Mouse (Mus musculus): ENCODE results near the gene Sh3d19. TPM values are rescaled to one million over a fixed set of nuclear protein-coding genes. Genes with fewer than 3 reads are reported as not detected.

Sh3d19 gene
- polyA plus RNA-seq, 1 experiment from 2014 or later = 26.7 TPM

DNA sequence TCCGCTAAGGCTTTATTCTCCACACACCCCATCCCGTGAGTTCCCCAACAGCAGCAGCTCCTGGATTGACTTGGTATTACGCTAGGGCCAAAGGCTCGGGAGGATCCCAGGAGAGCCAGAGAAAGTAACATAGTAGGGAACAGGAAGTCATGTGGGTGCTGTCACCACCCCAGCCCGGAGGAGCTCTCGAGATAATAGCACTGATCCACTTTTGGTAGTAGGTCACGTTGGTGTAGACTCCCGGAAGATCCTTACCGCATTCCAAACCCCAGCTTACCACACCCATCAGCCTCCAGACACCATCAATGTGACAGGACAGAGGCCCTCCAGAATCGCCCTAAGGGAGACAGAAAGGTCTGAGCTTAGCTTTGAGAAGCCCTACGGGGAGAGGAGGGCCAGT lies 22.8 kb downstream of the Sh3d19 start:
- Histone ChIP-seq H3K9ac (ENCODE audit: low read length) (no peak overlapping the region), H3K27me3 (ENCODE audit: control insufficient read depth, insufficient read depth, low read depth, low read length) (no peaks in the 10 kb centered on the region), H3K9me3 (ENCODE audit: control insufficient read depth, low read length) (no peaks in the 10 kb centered on the region), H3K4me3 (ENCODE audit: low read length) (no peak overlapping the region), H3K4me1 (replicated peaks; ENCODE audit: control insufficient read depth, insufficient read depth, low read length) (no peaks in the 10 kb centered on the region; the same call in 1 of the 2 replicates), H3K36me3 (ENCODE audit: control insufficient read depth, insufficient read depth, low read length) (no peaks in the 10 kb centered on the region), H3K4me2 (ENCODE audit: low read depth, low read length) (no peak overlapping the region), H3K27ac (ENCODE audit: low read length) (no peak overlapping the region)
- WGBS = 57% methylated on average over 11 of the region's 11 CpGs
- no peak for ATAC-seq (ENCODE audit: low read depth)

DNA sequence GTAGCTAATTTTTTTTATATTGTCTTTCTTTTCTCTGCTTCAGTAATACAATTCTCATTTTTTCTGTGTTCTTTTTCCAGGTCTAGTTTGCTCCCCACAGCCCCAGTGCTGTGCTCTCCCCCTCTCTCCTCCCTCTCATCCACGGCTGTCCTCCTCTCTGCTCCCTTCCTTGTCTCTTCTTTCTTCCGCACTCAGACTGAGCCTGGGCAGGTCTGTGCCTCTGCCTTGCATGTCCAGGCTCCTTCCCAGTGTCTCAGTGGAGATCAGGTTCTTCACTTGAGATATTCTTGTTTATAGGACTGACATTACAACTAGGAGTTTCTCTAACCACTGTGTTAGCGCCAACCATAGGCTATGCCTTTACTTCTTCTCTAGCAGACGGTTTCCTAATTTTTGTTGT lies 23.7 kb downstream of the Sh3d19 start:
- 78% methylated on average over 4 of the region's 4 CpGs for WGBS
- H3K9me3 ChIP-seq (ENCODE audit: control insufficient read depth, low read length) = no peaks in the 10 kb centered on the region
- no peak overlapping the region for H3K27ac ChIP-seq (ENCODE audit: low read length)
- H3K27me3 ChIP-seq (ENCODE audit: control insufficient read depth, insufficient read depth, low read depth, low read length) = no peaks in the 10 kb centered on the region
- no peak overlapping the region for H3K4me3 ChIP-seq (ENCODE audit: low read length)
- no peak for ATAC-seq (ENCODE audit: low read depth)
- no peaks in the 10 kb centered on the region; the same call in 1 of the 2 replicates for H3K4me1 ChIP-seq (replicated peaks; ENCODE audit: control insufficient read depth, insufficient read depth, low read length)
- no peak overlapping the region for H3K4me2 ChIP-seq (ENCODE audit: low read depth, low read length)
- H3K36me3 ChIP-seq (ENCODE audit: control insufficient read depth, insufficient read depth, low read length) = no peaks in the 10 kb centered on the region
- no peak overlapping the region for H3K9ac ChIP-seq (ENCODE audit: low read length)

DNA sequence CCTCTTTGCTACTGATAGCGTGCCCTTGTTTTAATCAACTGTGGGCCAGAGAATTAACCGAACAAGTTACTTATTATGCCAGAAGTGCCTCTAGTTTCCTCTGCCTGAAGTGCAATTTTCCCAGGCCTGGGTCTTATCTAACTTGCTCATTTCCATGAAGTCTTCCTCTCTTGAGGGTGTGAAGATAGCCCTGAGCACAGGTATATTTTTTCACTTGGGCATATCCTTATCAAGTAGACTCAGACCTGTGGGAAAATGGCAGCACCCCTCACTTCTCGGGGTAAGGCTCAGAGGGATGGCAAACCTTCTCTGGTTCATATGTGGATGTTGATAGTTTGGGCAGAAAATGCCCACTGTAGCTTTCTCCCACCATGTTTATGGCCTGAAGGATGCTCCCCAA lies 30.4 kb downstream of the Sh3d19 start:
- no peak for ATAC-seq (ENCODE audit: low read depth)
- 87% methylated on average over 3 of the region's 3 CpGs for WGBS
- no peak overlapping the region for H3K4me2 ChIP-seq (ENCODE audit: low read depth, low read length)
- no peaks in the 10 kb centered on the region for H3K36me3 ChIP-seq (ENCODE audit: control insufficient read depth, insufficient read depth, low read length)
- H3K9me3 ChIP-seq (ENCODE audit: control insufficient read depth, low read length) = no peaks in the 10 kb centered on the region
- H3K27me3 ChIP-seq (ENCODE audit: control insufficient read depth, insufficient read depth, low read depth, low read length) = no peaks in the 10 kb centered on the region
- H3K4me1 ChIP-seq (replicated peaks; ENCODE audit: control insufficient read depth, insufficient read depth, low read length) = peaks cover 10% of the 10 kb centered on the region; the same call in 1 of the 2 replicates
- H3K27ac ChIP-seq (ENCODE audit: low read length) = peak overlapping the region; percentile 43; the same call in 1 of the 2 replicates
- no peak overlapping the region for H3K9ac ChIP-seq (ENCODE audit: low read length)
- H3K4me3 ChIP-seq (ENCODE audit: low read length) = no peak overlapping the region

DNA sequence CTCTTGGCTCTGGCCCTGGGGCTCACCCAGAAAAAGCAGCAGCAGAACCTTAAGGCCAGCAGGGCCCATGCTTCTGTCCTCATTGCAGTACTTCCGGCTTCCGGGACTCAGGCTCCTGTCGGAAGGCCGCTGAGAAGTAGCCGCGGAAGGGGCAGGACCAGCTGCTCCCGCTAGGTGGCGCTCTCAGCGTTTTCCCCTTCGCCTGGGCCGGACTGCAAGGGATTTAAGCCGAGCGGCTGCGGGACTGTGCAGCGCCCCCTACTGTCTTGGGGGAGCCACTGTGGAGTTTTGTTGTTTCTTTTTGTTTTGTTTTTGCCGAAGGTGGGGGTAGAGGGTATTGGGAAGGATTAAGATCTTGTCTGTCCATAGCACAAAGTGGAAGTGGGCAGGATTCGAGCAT lies 31.5 kb downstream of the Sh3d19 start, which contains the start of gene Prss48:
Gene Prss48, minus strand, starts transcription at position 69 of the 400 bp plus-strand sequence.
- H3K9ac ChIP-seq (ENCODE audit: low read length) = no peak within 1 kb of the TSS
- 77% methylated on average over 17 of the region's 17 CpGs for WGBS
- H3K4me3 ChIP-seq (ENCODE audit: low read length) = no peak within 1 kb of the TSS
- no peak within 1 kb of the TSS for H3K4me2 ChIP-seq (ENCODE audit: low read depth, low read length)
- no peaks in the 10 kb centered on the region for H3K9me3 ChIP-seq (ENCODE audit: control insufficient read depth, low read length)
- H3K27ac ChIP-seq (ENCODE audit: low read length) = peak within 1 kb of the TSS; percentile 60
- ATAC-seq (ENCODE audit: low read depth) = no peak
- peaks cover 10% of the 10 kb centered on the region; the same call in 1 of the 2 replicates for H3K4me1 ChIP-seq (replicated peaks; ENCODE audit: control insufficient read depth, insufficient read depth, low read length)
- H3K36me3 ChIP-seq (ENCODE audit: control insufficient read depth, insufficient read depth, low read length) = no peaks in the 10 kb centered on the region
- no peaks in the 10 kb centered on the region for H3K27me3 ChIP-seq (ENCODE audit: control insufficient read depth, insufficient read depth, low read depth, low read length)

DNA sequence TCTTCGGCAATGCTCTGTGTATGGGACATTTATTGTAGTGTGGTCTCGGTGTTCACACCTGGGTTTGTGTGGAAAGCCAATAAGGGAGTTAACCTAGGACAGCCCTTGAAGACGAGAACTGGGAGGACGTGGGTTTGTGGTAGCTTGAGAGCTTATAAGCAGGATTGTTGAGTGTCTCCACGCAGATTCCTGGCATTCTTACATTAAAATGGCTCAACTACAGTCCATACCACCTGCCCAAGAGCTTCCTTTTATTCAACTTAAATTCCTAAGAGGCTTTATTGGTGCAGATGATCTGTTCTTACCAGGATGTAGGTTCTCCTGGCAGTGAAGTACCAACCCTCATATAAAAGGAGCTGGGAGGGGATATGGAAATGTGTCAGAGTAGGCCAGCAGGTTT lies 32.0 kb downstream of the Sh3d19 start:
- Histone ChIP-seq H3K4me3 (ENCODE audit: low read length) (no peak overlapping the region), H3K4me1 (replicated peaks; ENCODE audit: control insufficient read depth, insufficient read depth, low read length) (peaks cover 10% of the 10 kb centered on the region; the same call in 1 of the 2 replicates)
- WGBS = 58% methylated on average over 5 of the region's 5 CpGs

DNA sequence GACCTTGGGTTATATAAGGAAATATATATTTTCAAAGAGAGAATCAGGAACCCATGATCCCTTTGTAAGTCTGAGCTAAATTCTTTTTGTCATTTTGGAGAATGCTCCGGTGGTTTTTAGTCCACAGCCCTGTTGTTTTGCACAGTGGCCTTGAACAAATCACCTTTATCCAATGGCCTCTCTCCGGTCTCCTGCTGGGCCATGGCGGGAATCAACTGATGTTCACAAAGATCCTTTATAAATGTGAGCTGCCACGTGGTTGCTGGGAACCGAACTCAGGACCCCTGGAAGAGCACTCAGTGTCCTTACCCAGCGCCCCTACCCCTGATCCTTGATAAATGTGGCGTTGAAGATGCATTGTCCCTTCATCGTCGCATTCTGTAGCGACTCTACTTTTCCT lies 33.8 kb downstream of the Sh3d19 start:
- Histone ChIP-seq H3K36me3 (ENCODE audit: control insufficient read depth, insufficient read depth, low read length) (peaks cover 7% of the 10 kb centered on the region; the same call in 1 of the 2 replicates), H3K27ac (ENCODE audit: low read length) (no peak overlapping the region), H3K4me3 (ENCODE audit: low read length) (no peak overlapping the region), H3K9me3 (ENCODE audit: control insufficient read depth, low read length) (peaks cover 4% of the 10 kb centered on the region; the same call in 1 of the 2 replicates), H3K4me2 (ENCODE audit: low read depth, low read length) (no peak overlapping the region), H3K9ac (ENCODE audit: low read length) (no peak overlapping the region), H3K4me1 (replicated peaks; ENCODE audit: control insufficient read depth, insufficient read depth, low read length) (peaks cover 10% of the 10 kb centered on the region; the same call in 1 of the 2 replicates), H3K27me3 (ENCODE audit: control insufficient read depth, insufficient read depth, low read depth, low read length) (no peaks in the 10 kb centered on the region)
- 89% methylated on average over 10 of the region's 10 CpGs for WGBS
- ATAC-seq (ENCODE audit: low read depth) = no peak

More for the DNA sequence above, 32.0 kb downstream of the Sh3d19 start:
- Histone ChIP-seq H3K36me3 (ENCODE audit: control insufficient read depth, insufficient read depth, low read length) (no peaks in the 10 kb centered on the region), H3K4me2 (ENCODE audit: low read depth, low read length) (no peak overlapping the region), H3K9ac (ENCODE audit: low read length) (no peak overlapping the region), H3K9me3 (ENCODE audit: control insufficient read depth, low read length) (no peaks in the 10 kb centered on the region), H3K27ac (ENCODE audit: low read length) (peak overlapping the region; percentile 60), H3K27me3 (ENCODE audit: control insufficient read depth, insufficient read depth, low read depth, low read length) (no peaks in the 10 kb centered on the region)
- peak; percentile 84 for ATAC-seq (ENCODE audit: low read depth)

DNA sequence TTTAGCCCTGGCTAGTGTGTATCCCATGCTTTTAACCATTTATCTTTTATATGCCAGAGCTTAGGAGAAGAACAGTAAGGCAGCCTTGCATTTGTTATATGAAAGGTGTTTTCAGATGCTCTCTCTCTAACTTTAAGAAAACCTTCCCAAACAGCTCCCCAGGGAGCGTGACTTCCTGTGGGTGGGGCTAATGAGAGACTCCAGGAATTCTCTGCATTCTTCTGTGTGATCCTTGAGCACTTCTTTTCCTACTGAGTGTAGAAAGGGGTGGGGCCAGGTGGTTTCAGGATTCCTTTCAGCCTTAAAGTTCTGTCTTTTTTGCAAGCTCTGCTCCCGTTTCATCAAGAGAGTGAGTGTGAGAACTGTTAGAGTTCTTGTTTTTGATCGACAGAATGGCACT lies 39.7 kb downstream of the Sh3d19 start:
- Histone ChIP-seq H3K9me3 (ENCODE audit: control insufficient read depth, low read length) (peaks cover 4% of the 10 kb centered on the region; the same call in 1 of the 2 replicates), H3K27me3 (ENCODE audit: control insufficient read depth, insufficient read depth, low read depth, low read length) (no peaks in the 10 kb centered on the region), H3K4me3 (ENCODE audit: low read length) (no peak overlapping the region), H3K4me2 (ENCODE audit: low read depth, low read length) (no peak overlapping the region), H3K9ac (ENCODE audit: low read length) (no peak overlapping the region), H3K36me3 (ENCODE audit: control insufficient read depth, insufficient read depth, low read length) (peaks cover 7% of the 10 kb centered on the region; the same call in 1 of the 2 replicates), H3K27ac (ENCODE audit: low read length) (peak overlapping the region; percentile 36), H3K4me1 (replicated peaks; ENCODE audit: control insufficient read depth, insufficient read depth, low read length) (peaks cover 13% of the 10 kb centered on the region)
- ATAC-seq (ENCODE audit: low read depth) = peak; percentile 71; the same call in 1 of the 2 replicates
- WGBS = 45% methylated on average over 3 of the region's 3 CpGs

DNA sequence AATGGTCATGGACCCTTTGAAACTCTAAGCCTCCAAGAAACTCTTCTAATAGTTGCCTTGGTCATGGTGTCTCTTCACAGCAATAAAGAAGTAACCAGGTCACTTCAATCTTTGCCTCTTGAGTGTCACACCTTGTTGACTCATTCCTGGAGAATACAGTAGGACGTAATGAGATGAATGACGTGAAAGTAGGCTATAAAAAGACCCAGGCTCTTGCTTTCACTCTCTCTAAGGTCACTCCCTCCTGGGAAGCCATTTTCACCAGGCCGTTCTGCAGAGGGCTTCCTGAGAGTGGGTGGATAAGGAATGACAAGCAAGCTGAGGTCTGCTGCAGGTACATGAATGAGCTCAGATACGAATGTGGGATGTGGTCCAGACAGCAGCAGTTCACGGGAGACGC lies 40.5 kb downstream of the Sh3d19 start:
- peak; percentile 36; the same call in 1 of the 2 replicates for ATAC-seq (ENCODE audit: low read depth)
- Histone ChIP-seq H3K4me3 (ENCODE audit: low read length) (no peak overlapping the region), H3K27ac (ENCODE audit: low read length) (peak overlapping the region; percentile 49), H3K9ac (ENCODE audit: low read length) (no peak overlapping the region), H3K4me2 (ENCODE audit: low read depth, low read length) (no peak overlapping the region), H3K36me3 (ENCODE audit: control insufficient read depth, insufficient read depth, low read length) (peaks cover 7% of the 10 kb centered on the region; the same call in 1 of the 2 replicates), H3K9me3 (ENCODE audit: control insufficient read depth, low read length) (peaks cover 4% of the 10 kb centered on the region; the same call in 1 of the 2 replicates), H3K27me3 (ENCODE audit: control insufficient read depth, insufficient read depth, low read depth, low read length) (no peaks in the 10 kb centered on the region), H3K4me1 (replicated peaks; ENCODE audit: control insufficient read depth, insufficient read depth, low read length) (peaks cover 13% of the 10 kb centered on the region)
- 57% methylated on average over 6 of the region's 6 CpGs for WGBS

DNA sequence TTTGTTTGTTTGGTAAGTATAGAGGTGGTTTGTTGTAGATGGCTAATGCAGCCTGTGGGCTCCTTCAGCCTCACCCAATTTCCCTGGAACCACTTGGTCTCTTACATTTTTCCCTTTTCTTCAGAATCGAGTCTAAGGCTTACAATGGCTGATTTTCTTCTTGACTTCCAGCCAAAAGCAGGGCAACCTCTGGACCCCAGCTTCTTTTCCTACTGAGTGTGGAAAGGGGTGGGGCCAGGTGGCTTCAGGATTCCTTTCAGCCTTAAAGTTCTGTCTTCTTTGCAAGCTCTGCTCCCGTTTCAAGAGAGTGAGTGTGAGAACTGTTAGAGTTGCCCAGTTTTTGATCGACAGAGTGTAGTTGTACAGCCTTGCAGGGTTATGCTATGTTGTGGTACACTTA lies 40.9 kb downstream of the Sh3d19 start:
- Histone ChIP-seq H3K9ac (ENCODE audit: low read length) (no peak overlapping the region), H3K4me1 (replicated peaks; ENCODE audit: control insufficient read depth, insufficient read depth, low read length) (peaks cover 13% of the 10 kb centered on the region), H3K27ac (ENCODE audit: low read length) (peak overlapping the region; percentile 49; the same call in 1 of the 2 replicates), H3K27me3 (ENCODE audit: control insufficient read depth, insufficient read depth, low read depth, low read length) (no peaks in the 10 kb centered on the region), H3K9me3 (ENCODE audit: control insufficient read depth, low read length) (peaks cover 4% of the 10 kb centered on the region; the same call in 1 of the 2 replicates), H3K36me3 (ENCODE audit: control insufficient read depth, insufficient read depth, low read length) (peaks cover 7% of the 10 kb centered on the region; the same call in 1 of the 2 replicates), H3K4me3 (ENCODE audit: low read length) (no peak overlapping the region), H3K4me2 (ENCODE audit: low read depth, low read length) (no peak overlapping the region)
- ATAC-seq (ENCODE audit: low read depth) = no peak
- 19% methylated on average over 3 of the region's 3 CpGs for WGBS
